Comparison of ENCODE assay signal across 8 mouse cellular contexts in the genomic region with DNA sequence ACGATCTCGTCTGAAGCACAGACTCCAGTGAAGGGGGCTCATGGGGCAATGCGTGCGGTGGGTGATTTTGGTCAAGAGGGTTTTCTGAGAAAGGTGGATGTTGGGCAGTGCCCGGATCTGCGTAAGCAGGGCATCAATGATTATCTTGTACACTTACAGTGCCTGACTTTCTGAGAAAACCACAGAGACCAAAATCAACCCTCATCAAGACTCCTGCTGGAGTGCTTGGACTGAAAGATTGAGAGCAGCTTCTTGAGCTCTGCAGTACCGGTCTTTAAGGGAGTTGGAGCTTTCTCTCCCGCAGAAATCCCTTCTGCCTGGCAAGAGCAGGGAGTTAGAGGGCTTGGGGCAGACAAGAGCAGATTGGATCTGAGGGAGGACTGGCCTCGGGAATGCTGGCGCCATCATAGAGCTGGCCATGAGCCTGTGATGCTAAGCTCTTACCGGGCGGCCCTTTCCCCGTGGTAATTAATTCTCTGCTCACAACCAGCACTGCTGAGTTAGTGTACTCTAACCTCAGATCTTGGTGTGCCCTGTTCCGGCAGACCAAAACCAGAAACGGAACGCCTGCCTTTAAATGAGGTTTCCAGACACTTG. TPM values are rescaled to one million over a fixed set of nuclear protein-coding genes. Genes with fewer than 3 reads are reported as not detected.
DNase-seq lines count a peak whose midpoint lies in the region; ATAC-seq and TF ChIP-seq lines count a peak whose summit lies in the region.

No protein-coding gene starts in this region.

- H3K9ac ChIP-seq in embryonic facial prominence, embryonic 14.5 days (ENCODE audit: low read depth, low read length) = peak overlapping the region; percentile 73
- H3K9ac ChIP-seq in intestine, embryonic 16.5 days (ENCODE audit: low read depth, low read length) = peak overlapping the region; percentile 84
- H3K9ac ChIP-seq in lung, postnatal 0 days (replicated peaks; ENCODE audit: low read depth) = peak overlapping the region; percentile 53; the same call in 1 of the 2 replicates

- ATAC-seq in embryonic facial prominence, embryonic 14.5 days (ENCODE audit: low read depth) = no peak
- no peak for ATAC-seq in intestine, embryonic 16.5 days
- no peak for ATAC-seq in lung, postnatal 0 days

- 22% methylated on average over 16 of the region's 16 CpGs for WGBS in bone marrow, adult 2 months
- 9% methylated on average over 16 of the region's 16 CpGs for WGBS in embryonic facial prominence, embryonic 14.5 days
- WGBS in intestine, embryonic 16.5 days = 15% methylated on average over 16 of the region's 16 CpGs
- WGBS in lung, postnatal 0 days = 17% methylated on average over 16 of the region's 16 CpGs

- no peak overlapping the region for H3K27ac ChIP-seq in bone marrow, adult 2 months (ENCODE audit: control insufficient read depth, insufficient read depth, low read depth, low read length, poor library complexity)
- H3K27ac ChIP-seq in embryonic facial prominence, embryonic 14.5 days (replicated peaks; ENCODE audit: low read depth, low read length) = peak overlapping the region; percentile 59; the same call in 1 of the 2 replicates
- peak overlapping the region; percentile 86 for H3K27ac ChIP-seq in intestine, embryonic 16.5 days (ENCODE audit: low read length)
- 0 out of 2 replicates have a peak overlapping the region, but pooled peaks have one; percentile 81 for H3K27ac ChIP-seq in lung, postnatal 0 days (ENCODE audit: low read length)

- H3K9me3 ChIP-seq in embryonic facial prominence, embryonic 14.5 days (ENCODE audit: control insufficient read depth, low read length) = no peaks in the 10 kb centered on the region
- no peaks in the 10 kb centered on the region for H3K9me3 ChIP-seq in intestine, embryonic 16.5 days (ENCODE audit: control insufficient read depth, low read length)
- H3K9me3 ChIP-seq in lung, postnatal 0 days (ENCODE audit: low read length) = no peaks in the 10 kb centered on the region

- peak; percentile 13 to 16 for DNase-seq in left cerebral cortex, postnatal 25 days (ENCODE audit: low spot score in 2 of 2)
- no peak for DNase-seq in left cerebral cortex, postnatal 14 days (ENCODE audit: low spot score in 2 of 2)
- no peak for DNase-seq in embryonic facial prominence, embryonic 14.5 days (ENCODE audit: low spot score)
- DNase-seq in lung, postnatal 0 days (ENCODE audit: low spot score) = no peak
- no peak for DNase-seq in urinary bladder, postnatal 10 days (ENCODE audit: low spot score)
- DNase-seq in left cerebral cortex, adult 18-20 months (ENCODE audit: low spot score in 2 of 2) = no peak

- no peaks in the 10 kb centered on the region for H3K4me1 ChIP-seq in bone marrow, adult 2 months (ENCODE audit: control insufficient read depth, insufficient read depth, low read length)
- H3K4me1 ChIP-seq in embryonic facial prominence, embryonic 14.5 days (ENCODE audit: control insufficient read depth, insufficient read depth, low read length) = peaks cover 29% of the 10 kb centered on the region
- peaks cover 26% of the 10 kb centered on the region for H3K4me1 ChIP-seq in intestine, embryonic 16.5 days (ENCODE audit: control insufficient read depth, insufficient read depth, low read length)
- peaks cover 16% of the 10 kb centered on the region for H3K4me1 ChIP-seq in lung, postnatal 0 days (ENCODE audit: insufficient read depth, low read depth, low read length)

- H3K4me3 ChIP-seq in bone marrow, adult 2 months (replicated peaks; ENCODE audit: control insufficient read depth, low read depth, low read length) = peak overlapping the region; percentile 77
- peak overlapping the region; percentile 73 for H3K4me3 ChIP-seq in embryonic facial prominence, embryonic 14.5 days (ENCODE audit: low read depth, low read length)
- H3K4me3 ChIP-seq in intestine, embryonic 16.5 days (ENCODE audit: low read length) = peak overlapping the region; percentile 84
- H3K4me3 ChIP-seq in lung, postnatal 0 days (ENCODE audit: low read depth, low read length) = peak overlapping the region; percentile 73

- no peak for TF ChIP-seq CTCF in bone marrow, adult 2 months (IDR thresholded peaks at IDR 0.05; ENCODE audit: control insufficient read depth, insufficient read depth, low read length)
- TF ChIP-seq CTCF in lung, postnatal 0 days (IDR thresholded peaks at IDR 0.05) = no peak

- no peak for TF ChIP-seq POLR2A in bone marrow, adult 2 months (IDR thresholded peaks at IDR 0.05; ENCODE audit: borderline replicate concordance, control insufficient read depth, low read depth, low read length)

- peaks cover 10% of the 10 kb centered on the region; the same call in 1 of the 2 replicates for H3K27me3 ChIP-seq in embryonic facial prominence, embryonic 14.5 days (replicated peaks; ENCODE audit: control insufficient read depth, insufficient read depth, low read length)
- H3K27me3 ChIP-seq in intestine, embryonic 16.5 days (replicated peaks; ENCODE audit: control insufficient read depth, insufficient read depth, low read length) = no peaks in the 10 kb centered on the region
- no peaks in the 10 kb centered on the region for H3K27me3 ChIP-seq in lung, postnatal 0 days (replicated peaks; ENCODE audit: insufficient read depth, low read length)

- H3K4me2 ChIP-seq in embryonic facial prominence, embryonic 14.5 days (ENCODE audit: low read depth, low read length) = peak overlapping the region; percentile 96
- peak overlapping the region; percentile 90 for H3K4me2 ChIP-seq in intestine, embryonic 16.5 days (ENCODE audit: low read depth, low read length)
- peak overlapping the region; percentile 99 for H3K4me2 ChIP-seq in lung, postnatal 0 days (replicated peaks; ENCODE audit: low read depth, low read length)

- intact Hi-C loops in left cerebral cortex, postnatal 25 days (cut with DNase I) = loop anchor here (1.0 kb wide), 1 partner anchor 49 kb away; no protein-coding TSS in a partner anchor
- intact Hi-C loops in left cerebral cortex, postnatal 14 days (cut with DNase I) = loop anchor here (5.0 kb wide), 1 partner anchor 46 kb away; no protein-coding TSS in a partner anchor

- no peak for TF ChIP-seq EP300 in lung, postnatal 0 days (IDR thresholded peaks at IDR 0.05)

- H3K36me3 ChIP-seq in embryonic facial prominence, embryonic 14.5 days (ENCODE audit: control insufficient read depth, insufficient read depth, low read length) = no peaks in the 10 kb centered on the region
- H3K36me3 ChIP-seq in intestine, embryonic 16.5 days (ENCODE audit: control insufficient read depth, insufficient read depth, low read length) = no peaks in the 10 kb centered on the region
- no peaks in the 10 kb centered on the region for H3K36me3 ChIP-seq in lung, postnatal 0 days (ENCODE audit: insufficient read depth, low read length)

RNA-seq across cellular contexts. Expression of a gene that starts 2.4 kb away (rescaled TPM):
- 10 to 100 TPM; 10.4 to 14.7 TPM for total RNA-seq in left cerebral cortex, postnatal 25 days (2021)
- 1 to 10 TPM; 8.1 to 9.1 TPM for total RNA-seq in left cerebral cortex, postnatal 14 days (2021)
- polyA plus RNA-seq in bone marrow, adult 2 months (2011; ENCODE audit: insufficient read depth, insufficient read length, low replicate concordance, missing spikeins) = 5.4 and 5.5 TPM in 2 replicates
- 41.6 and 58.0 TPM in 2 replicates for polyA plus RNA-seq in embryonic facial prominence, embryonic 14.5 days (2014; fragmentation: Nextera tagmentation; extraction: Ambion mirVana)
- polyA plus RNA-seq in intestine, embryonic 16.5 days (2015; fragmentation: Nextera tagmentation; extraction: Ambion mirVana) = 40.3 and 44.9 TPM in 2 replicates
- polyA plus RNA-seq in lung, postnatal 0 days (2015; fragmentation: Nextera tagmentation; extraction: Ambion mirVana) = 22.3 and 23.6 TPM in 2 replicates
- 10 to 100 TPM; 17.6 to 19.0 TPM for total RNA-seq in left cerebral cortex, adult 18-20 months (2021)

RNA-seq across cellular contexts. Expression of a gene that starts 30.8 kb away (rescaled TPM):
- 1 to 10 TPM; 5.8 to 6.8 TPM for total RNA-seq in left cerebral cortex, postnatal 25 days (2021)
- total RNA-seq in left cerebral cortex, postnatal 14 days (2021) = 1 to 10 TPM; 5.7 to 7.1 TPM
- polyA plus RNA-seq in bone marrow, adult 2 months (2011; ENCODE audit: insufficient read depth, insufficient read length, low replicate concordance, missing spikeins) = 2.4 and 6.1 TPM in 2 replicates
- polyA plus RNA-seq in embryonic facial prominence, embryonic 14.5 days (2014; fragmentation: Nextera tagmentation; extraction: Ambion mirVana) = 6.8 and 8.5 TPM in 2 replicates
- 6.8 and 7.2 TPM in 2 replicates for polyA plus RNA-seq in intestine, embryonic 16.5 days (2015; fragmentation: Nextera tagmentation; extraction: Ambion mirVana)
- 3.4 and 4.3 TPM in 2 replicates for polyA plus RNA-seq in lung, postnatal 0 days (2015; fragmentation: Nextera tagmentation; extraction: Ambion mirVana)
- 1 to 10 TPM; 5.5 to 7.0 TPM for total RNA-seq in left cerebral cortex, adult 18-20 months (2021)

Comparison
In these comparisons a context has a peak if more than half of its experiments do, and no peak if none do; other contexts are left out.
1. DNase-seq: peak in left cerebral cortex, postnatal 25 days (2 of 2); none in left cerebral cortex, postnatal 14 days (0 of 2), embryonic facial prominence, embryonic 14.5 days (single experiment), lung, postnatal 0 days (single experiment), urinary bladder, postnatal 10 days (single experiment) and left cerebral cortex, adult 18-20 months (0 of 2).
2. Peak in every context shown above with its lines, with median percentiles within 50 percentile points of each other: H3K4me3 ChIP-seq, H3K4me2 ChIP-seq and H3K9ac ChIP-seq.